In the genomic region with DNA sequence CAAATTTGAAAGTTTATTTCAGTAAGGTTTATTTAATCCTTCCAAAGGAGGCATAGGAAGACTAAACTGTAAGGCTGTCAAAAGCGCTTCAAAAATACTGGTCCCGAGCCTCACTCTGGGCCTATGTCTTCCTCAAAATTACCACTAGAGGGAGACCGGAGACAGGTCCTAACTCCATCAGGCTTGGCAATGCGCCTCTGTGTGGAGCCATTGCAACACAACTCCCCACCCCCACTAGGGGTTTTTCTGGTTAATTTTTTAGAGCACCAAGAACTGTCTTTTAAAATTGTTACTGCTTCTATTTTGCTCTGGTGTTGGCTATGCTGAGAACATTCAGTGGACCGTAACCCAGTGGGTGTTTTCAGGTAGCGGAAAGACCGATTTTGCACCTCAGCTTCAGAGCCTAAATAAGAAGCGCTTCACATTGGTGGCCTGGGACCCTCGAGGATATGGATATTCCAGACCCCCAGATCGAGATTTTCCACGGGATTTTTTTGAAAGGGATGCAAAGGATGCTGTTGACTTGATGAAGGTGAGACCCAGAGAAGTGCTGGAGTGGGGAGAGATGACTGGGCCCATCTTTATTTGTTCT, we compare ENCODE assay signal across 8 mouse cellular contexts. TPM values are rescaled to one million over a fixed set of nuclear protein-coding genes. Genes with fewer than 3 reads are reported as not detected.
DNase-seq lines count a peak whose midpoint lies in the region; ATAC-seq lines count a peak whose summit lies in the region.

No protein-coding gene starts in this region.

- no peaks in the 10 kb centered on the region for H3K27me3 ChIP-seq in hindbrain, embryonic 16.5 days (replicated peaks; ENCODE audit: control insufficient read depth, insufficient read depth, low read length)

- peaks cover 2% of the 10 kb centered on the region; the same call in 1 of the 2 replicates for H3K4me1 ChIP-seq in hindbrain, embryonic 16.5 days (ENCODE audit: control insufficient read depth, insufficient read depth, low read depth, low read length)

- peak overlapping the region; percentile 39; the same call in 1 of the 2 replicates for H3K9ac ChIP-seq in hindbrain, embryonic 16.5 days (ENCODE audit: low read depth, low read length)

- 37% methylated on average over 11 of the region's 11 CpGs for WGBS in hindbrain, embryonic 16.5 days

- peak; percentile 95 for ATAC-seq in hindbrain, embryonic 16.5 days

- peak; percentile 85 for DNase-seq in R1 (ENCODE audit: low read depth, low spot score)
- peak; percentile 91 to 97 for DNase-seq in cerebellum, postnatal 14 days
- DNase-seq in frontal cortex, postnatal 36 days (ENCODE audit: low spot score in 2 of 2) = peak; percentile 62 to 89
- DNase-seq in left cerebral cortex, adult 18-20 months (ENCODE audit: low spot score in 2 of 2) = peak; percentile 71 to 80
- DNase-seq in lung, postnatal 4 days = peak; percentile 77 to 85
- peak; percentile 83 for DNase-seq in right cerebral cortex, adult 18-20 months
- peak; percentile 57 to 78 for DNase-seq in urinary bladder, postnatal 36 days (ENCODE audit: low spot score in 2 of 2)

- H3K4me3 ChIP-seq in hindbrain, embryonic 16.5 days (ENCODE audit: low read length) = no peak overlapping the region

- H3K9me3 ChIP-seq in hindbrain, embryonic 16.5 days (ENCODE audit: control insufficient read depth, low read length) = no peaks in the 10 kb centered on the region

- no peak overlapping the region for H3K4me2 ChIP-seq in hindbrain, embryonic 16.5 days (ENCODE audit: low read length)

- no peak overlapping the region for H3K27ac ChIP-seq in hindbrain, embryonic 16.5 days (ENCODE audit: low read depth, low read length)

- H3K36me3 ChIP-seq in hindbrain, embryonic 16.5 days (ENCODE audit: control insufficient read depth, insufficient read depth, low read length) = peaks cover 9% of the 10 kb centered on the region

RNA-seq across cellular contexts. Expression of gene Bphl, which starts 9.1 kb away (rescaled TPM):
- polyA plus RNA-seq in hindbrain, embryonic 16.5 days (2015; fragmentation: Nextera tagmentation; extraction: Ambion mirVana) = 42.9 and 45.9 TPM in 2 replicates
- total RNA-seq in left cerebral cortex, adult 18-20 months (2021) = 10 to 100 TPM; 44.4 to 50.6 TPM

RNA-seq across cellular contexts. Expression of gene Tubb2a, which starts 31.3 kb away (rescaled TPM):
- polyA plus RNA-seq in hindbrain, embryonic 16.5 days (2015; fragmentation: Nextera tagmentation; extraction: Ambion mirVana) = 3,415 and 3,905 TPM in 2 replicates
- 100 to 1,000 TPM; 781 to 791 TPM for total RNA-seq in left cerebral cortex, adult 18-20 months (2021)

RNA-seq across cellular contexts. Expression of gene Serpinb6a, which starts 43.9 kb away (rescaled TPM):
- 40.0 and 42.2 TPM in 2 replicates for polyA plus RNA-seq in hindbrain, embryonic 16.5 days (2015; fragmentation: Nextera tagmentation; extraction: Ambion mirVana)
- 10 to 100 TPM; 39.4 to 40.8 TPM for total RNA-seq in left cerebral cortex, adult 18-20 months (2021)

RNA-seq across cellular contexts. Expression of gene Ripk1, which starts 44.4 kb away (rescaled TPM):
- polyA plus RNA-seq in hindbrain, embryonic 16.5 days (2015; fragmentation: Nextera tagmentation; extraction: Ambion mirVana) = 5.9 and 7.0 TPM in 2 replicates
- total RNA-seq in left cerebral cortex, adult 18-20 months (2021) = 1 to 10 TPM; 5.2 to 5.8 TPM
